Mouse (Mus musculus) megakaryocyte, embryonic 14.5 days (primary cell): ENCODE measurements around the gene Vdac1.

Source experiments
- FLI1 ChIP-seq: IDR thresholded peaks from 2 replicates; pipeline ENCODE4 v1.6.1; 2012; ENCODE audit warnings: low read length, inconsistent platforms, mixed read lengths
- GATA1 ChIP-seq: IDR thresholded peaks from 3 replicates; pipeline ENCODE4 v1.6.1; 2012; ENCODE audit warnings: mixed read lengths, low read length, inconsistent platforms, borderline replicate concordance

DNA sequence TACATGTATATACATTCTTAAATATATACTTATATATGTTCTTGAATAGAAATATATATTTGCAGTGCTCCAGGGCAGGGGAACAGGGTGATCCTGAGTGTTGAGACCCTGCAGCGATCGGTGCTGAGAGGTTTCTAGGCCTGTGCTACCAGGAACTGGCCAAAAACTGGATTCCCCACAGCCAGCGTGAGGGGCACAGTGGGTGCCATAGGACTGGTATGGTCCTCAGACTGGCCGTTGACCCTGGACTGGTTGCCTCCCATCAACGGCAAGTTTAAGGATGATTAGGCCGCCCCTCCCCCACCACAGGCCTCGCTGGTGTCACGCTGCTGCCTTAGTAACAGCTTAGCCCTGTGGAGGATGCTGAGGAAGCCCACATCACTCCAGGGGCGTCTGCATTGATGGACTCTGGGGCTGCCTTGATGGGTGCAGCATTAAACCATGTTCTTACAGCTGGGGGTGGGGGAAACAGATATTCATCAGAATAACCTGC is 44.6 kb downstream of the Vdac1 start:
- TF ChIP-seq GATA1 (no peak), FLI1 (no peak)
